Mouse (Mus musculus): ENCODE measurements around the gene Art3. TPM values are rescaled to one million over a fixed set of nuclear protein-coding genes. Genes with fewer than 3 reads are reported as not detected.

Gene Art3
- polyA plus RNA-seq, 1 experiment from 2014 or later: 2.5 TPM

- Histone ChIP-seq H3K27ac (replicated peaks; ENCODE audit: low read depth, low read length) (no peak overlapping the region), H3K9ac (ENCODE audit: low read length) (no peak overlapping the region), H3K27me3 (ENCODE audit: control insufficient read depth, insufficient read depth, low read length) (no peaks in the 10 kb centered on the region), H3K4me3 (ENCODE audit: low read depth, low read length) (no peak overlapping the region), H3K9me3 (ENCODE audit: control insufficient read depth, low read length) (no peaks in the 10 kb centered on the region), H3K36me3 (ENCODE audit: control insufficient read depth, insufficient read depth, low read length) (no peaks in the 10 kb centered on the region), H3K4me2 (ENCODE audit: low read depth, severe bottlenecking) (no peak overlapping the region), H3K4me1 (ENCODE audit: control insufficient read depth, insufficient read depth, low read length) (no peaks in the 10 kb centered on the region)
- no peak for DNase-seq (ENCODE audit: low spot score)
- no peak for ATAC-seq (ENCODE audit: insufficient number of reproducible peaks, low FRiP score, low TSS enrichment, low read depth)
- WGBS: 77% methylated on average over 13 of the region's 13 CpGs
These were observed 37.7 kb downstream of the Art3 start for GRCm38 (mm10) chr5:92369151-92369994.

- H3K4me3 ChIP-seq (ENCODE audit: low read depth, low read length): no peak overlapping the region
- H3K27me3 ChIP-seq (ENCODE audit: control insufficient read depth, insufficient read depth, low read length): no peaks in the 10 kb centered on the region
- ATAC-seq (ENCODE audit: insufficient number of reproducible peaks, low FRiP score, low TSS enrichment, low read depth) (no peak), DNase-seq (ENCODE audit: low spot score) (no peak)
- 79% methylated on average over 6 of the region's 6 CpGs for WGBS
- H3K4me2 ChIP-seq (ENCODE audit: low read depth, severe bottlenecking): no peak overlapping the region
- no peak overlapping the region for H3K27ac ChIP-seq (replicated peaks; ENCODE audit: low read depth, low read length)
- no peak overlapping the region for H3K9ac ChIP-seq (ENCODE audit: low read length)
- H3K9me3 ChIP-seq (ENCODE audit: control insufficient read depth, low read length): no peaks in the 10 kb centered on the region
- H3K4me1 ChIP-seq (ENCODE audit: control insufficient read depth, insufficient read depth, low read length): no peaks in the 10 kb centered on the region
- H3K36me3 ChIP-seq (ENCODE audit: control insufficient read depth, insufficient read depth, low read length): no peaks in the 10 kb centered on the region
These were observed 38.8 kb downstream of the Art3 start for GRCm38 (mm10) chr5:92370392-92370791.

- Histone ChIP-seq H3K27me3 (ENCODE audit: control insufficient read depth, insufficient read depth, low read length) (no peaks in the 10 kb centered on the region), H3K4me3 (ENCODE audit: low read depth, low read length) (no peak overlapping the region), H3K27ac (replicated peaks; ENCODE audit: low read depth, low read length) (peak overlapping the region; percentile 15; the same call in 1 of the 2 replicates), H3K36me3 (ENCODE audit: control insufficient read depth, insufficient read depth, low read length) (no peaks in the 10 kb centered on the region), H3K9me3 (ENCODE audit: control insufficient read depth, low read length) (no peaks in the 10 kb centered on the region), H3K4me1 (ENCODE audit: control insufficient read depth, insufficient read depth, low read length) (no peaks in the 10 kb centered on the region), H3K9ac (ENCODE audit: low read length) (no peak overlapping the region), H3K4me2 (ENCODE audit: low read depth, severe bottlenecking) (no peak overlapping the region)
- DNase-seq (ENCODE audit: low spot score) (no peak), ATAC-seq (ENCODE audit: insufficient number of reproducible peaks, low FRiP score, low TSS enrichment, low read depth) (no peak)
- 78% methylated on average over 6 of the region's 6 CpGs for WGBS
These were observed 39.3 kb downstream of the Art3 start for GRCm38 (mm10) chr5:92370891-92371290.

- 74% methylated on average over 14 of the region's 14 CpGs for WGBS
- Histone ChIP-seq H3K4me2 (ENCODE audit: low read depth, severe bottlenecking) (no peak overlapping the region), H3K9me3 (ENCODE audit: control insufficient read depth, low read length) (no peaks in the 10 kb centered on the region), H3K27me3 (ENCODE audit: control insufficient read depth, insufficient read depth, low read length) (no peaks in the 10 kb centered on the region), H3K4me3 (ENCODE audit: low read depth, low read length) (no peak overlapping the region), H3K9ac (ENCODE audit: low read length) (no peak overlapping the region), H3K4me1 (ENCODE audit: control insufficient read depth, insufficient read depth, low read length) (no peaks in the 10 kb centered on the region), H3K36me3 (ENCODE audit: control insufficient read depth, insufficient read depth, low read length) (no peaks in the 10 kb centered on the region), H3K27ac (replicated peaks; ENCODE audit: low read depth, low read length) (peak overlapping the region; percentile 15; the same call in 1 of the 2 replicates)
- DNase-seq (ENCODE audit: low spot score): no peak
- ATAC-seq (ENCODE audit: insufficient number of reproducible peaks, low FRiP score, low TSS enrichment, low read depth): no peak
These were observed 39.8 kb downstream of the Art3 start for GRCm38 (mm10) chr5:92371361-92371976.

GRCm38 (mm10) chr5:92372605-92373004 lies 41.0 kb downstream of the Art3 start:
- Histone ChIP-seq H3K4me1 (ENCODE audit: control insufficient read depth, insufficient read depth, low read length) (no peaks in the 10 kb centered on the region), H3K27me3 (ENCODE audit: control insufficient read depth, insufficient read depth, low read length) (no peaks in the 10 kb centered on the region), H3K9me3 (ENCODE audit: control insufficient read depth, low read length) (no peaks in the 10 kb centered on the region), H3K9ac (ENCODE audit: low read length) (no peak overlapping the region), H3K4me2 (ENCODE audit: low read depth, severe bottlenecking) (no peak overlapping the region), H3K36me3 (ENCODE audit: control insufficient read depth, insufficient read depth, low read length) (no peaks in the 10 kb centered on the region), H3K27ac (replicated peaks; ENCODE audit: low read depth, low read length) (no peak overlapping the region), H3K4me3 (ENCODE audit: low read depth, low read length) (no peak overlapping the region)
- DNase-seq (ENCODE audit: low spot score) (no peak), ATAC-seq (ENCODE audit: insufficient number of reproducible peaks, low FRiP score, low TSS enrichment, low read depth) (no peak)
- 51% methylated on average over 2 of the region's 2 CpGs for WGBS

- no peak overlapping the region for H3K9ac ChIP-seq (ENCODE audit: low read length)
- ATAC-seq (ENCODE audit: insufficient number of reproducible peaks, low FRiP score, low TSS enrichment, low read depth) (no peak), DNase-seq (ENCODE audit: low spot score) (no peak)
- no peaks in the 10 kb centered on the region for H3K9me3 ChIP-seq (ENCODE audit: control insufficient read depth, low read length)
- H3K4me3 ChIP-seq (ENCODE audit: low read depth, low read length): no peak overlapping the region
- no peak overlapping the region for H3K27ac ChIP-seq (replicated peaks; ENCODE audit: low read depth, low read length)
- H3K27me3 ChIP-seq (ENCODE audit: control insufficient read depth, insufficient read depth, low read length): no peaks in the 10 kb centered on the region
- no peaks in the 10 kb centered on the region for H3K4me1 ChIP-seq (ENCODE audit: control insufficient read depth, insufficient read depth, low read length)
- no peak overlapping the region for H3K4me2 ChIP-seq (ENCODE audit: low read depth, severe bottlenecking)
- 58% methylated on average over 6 of the region's 6 CpGs for WGBS
- H3K36me3 ChIP-seq (ENCODE audit: control insufficient read depth, insufficient read depth, low read length): no peaks in the 10 kb centered on the region
These were observed 43.1 kb downstream of the Art3 start for GRCm38 (mm10) chr5:92374721-92375142.

GRCm38 (mm10) chr5:92375368-92375767 lies 43.7 kb downstream of the Art3 start:
- H3K9ac ChIP-seq (ENCODE audit: low read length): no peak overlapping the region
- H3K4me2 ChIP-seq (ENCODE audit: low read depth, severe bottlenecking): no peak overlapping the region
- no peaks in the 10 kb centered on the region for H3K36me3 ChIP-seq (ENCODE audit: control insufficient read depth, insufficient read depth, low read length)
- no peaks in the 10 kb centered on the region for H3K4me1 ChIP-seq (ENCODE audit: control insufficient read depth, insufficient read depth, low read length)
- no peaks in the 10 kb centered on the region for H3K9me3 ChIP-seq (ENCODE audit: control insufficient read depth, low read length)
- ATAC-seq (ENCODE audit: insufficient number of reproducible peaks, low FRiP score, low TSS enrichment, low read depth): no peak
- no peak overlapping the region for H3K4me3 ChIP-seq (ENCODE audit: low read depth, low read length)
- DNase-seq (ENCODE audit: low spot score): no peak
- H3K27ac ChIP-seq (replicated peaks; ENCODE audit: low read depth, low read length): no peak overlapping the region
- 87% methylated on average over 17 of the region's 17 CpGs for WGBS
- no peaks in the 10 kb centered on the region for H3K27me3 ChIP-seq (ENCODE audit: control insufficient read depth, insufficient read depth, low read length)

- no peaks in the 10 kb centered on the region for H3K9me3 ChIP-seq (ENCODE audit: control insufficient read depth, low read length)
- H3K4me3 ChIP-seq (ENCODE audit: low read depth, low read length): no peak overlapping the region
These were observed 45.3 kb downstream of the Art3 start for GRCm38 (mm10) chr5:92376795-92377405.

More at GRCm38 (mm10) chr5:92376795-92377405, 45.3 kb downstream of the Art3 start:
- Histone ChIP-seq H3K9ac (ENCODE audit: low read length) (no peak overlapping the region), H3K4me2 (ENCODE audit: low read depth, severe bottlenecking) (no peak overlapping the region), H3K27ac (replicated peaks; ENCODE audit: low read depth, low read length) (no peak overlapping the region), H3K36me3 (ENCODE audit: control insufficient read depth, insufficient read depth, low read length) (no peaks in the 10 kb centered on the region), H3K27me3 (ENCODE audit: control insufficient read depth, insufficient read depth, low read length) (no peaks in the 10 kb centered on the region), H3K4me1 (ENCODE audit: control insufficient read depth, insufficient read depth, low read length) (no peaks in the 10 kb centered on the region)
- 43% methylated on average over 13 of the region's 13 CpGs for WGBS
- ATAC-seq (ENCODE audit: insufficient number of reproducible peaks, low FRiP score, low TSS enrichment, low read depth) (no peak), DNase-seq (ENCODE audit: low spot score) (no peak)

All from limb, embryonic 11.5 days (tissue).